Mouse (Mus musculus): Measurements from ENCODE around the gene Gm4881.

Gene Gm4881

DNA sequence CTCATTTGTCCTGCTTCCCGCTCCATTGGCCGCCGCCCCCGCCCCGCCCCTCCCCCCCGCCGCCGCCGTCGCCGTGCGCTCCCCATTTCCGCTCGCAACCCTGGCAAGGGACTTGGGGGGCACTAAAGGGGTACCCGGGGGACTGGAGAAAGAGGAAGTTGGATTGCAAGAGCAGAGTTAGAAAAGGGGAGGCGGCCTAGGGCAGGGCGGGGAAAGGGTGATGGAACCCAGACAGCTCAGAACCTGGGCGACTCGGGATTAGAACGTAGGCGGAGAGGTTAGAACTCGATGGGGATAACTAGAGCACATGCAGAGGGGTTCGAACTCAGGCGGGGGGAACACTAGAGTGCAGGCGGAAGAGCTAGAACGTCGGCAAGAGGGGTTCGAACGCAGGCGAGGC lies 10.2 kb upstream of the Gm4881 start:
- DNase-seq (ENCODE audit: low spot score in 2 of 2) = no peak

DNA sequence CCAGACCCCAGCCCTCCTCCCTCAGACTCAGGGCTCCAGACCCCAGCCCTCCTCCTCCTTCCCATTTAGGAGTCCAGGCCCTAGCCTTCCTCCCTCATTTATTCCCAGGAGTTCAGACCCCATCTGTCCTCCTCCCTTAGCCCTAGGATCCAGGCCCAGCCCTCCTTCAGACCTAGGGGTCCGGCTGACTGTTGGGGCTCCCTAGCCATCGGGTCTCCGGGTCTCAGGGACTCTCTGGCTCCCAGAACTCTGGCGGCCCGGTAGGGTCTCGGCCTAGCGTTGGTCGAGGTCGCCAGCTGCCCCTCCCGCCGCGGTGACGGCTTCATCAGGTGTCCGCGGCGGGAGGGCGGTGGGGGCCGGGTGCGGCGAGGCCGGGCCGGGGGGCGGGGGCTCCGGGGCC lies 9.7 kb upstream of the Gm4881 start:
- DNase-seq (ENCODE audit: low spot score in 2 of 2) = no peak

DNA sequence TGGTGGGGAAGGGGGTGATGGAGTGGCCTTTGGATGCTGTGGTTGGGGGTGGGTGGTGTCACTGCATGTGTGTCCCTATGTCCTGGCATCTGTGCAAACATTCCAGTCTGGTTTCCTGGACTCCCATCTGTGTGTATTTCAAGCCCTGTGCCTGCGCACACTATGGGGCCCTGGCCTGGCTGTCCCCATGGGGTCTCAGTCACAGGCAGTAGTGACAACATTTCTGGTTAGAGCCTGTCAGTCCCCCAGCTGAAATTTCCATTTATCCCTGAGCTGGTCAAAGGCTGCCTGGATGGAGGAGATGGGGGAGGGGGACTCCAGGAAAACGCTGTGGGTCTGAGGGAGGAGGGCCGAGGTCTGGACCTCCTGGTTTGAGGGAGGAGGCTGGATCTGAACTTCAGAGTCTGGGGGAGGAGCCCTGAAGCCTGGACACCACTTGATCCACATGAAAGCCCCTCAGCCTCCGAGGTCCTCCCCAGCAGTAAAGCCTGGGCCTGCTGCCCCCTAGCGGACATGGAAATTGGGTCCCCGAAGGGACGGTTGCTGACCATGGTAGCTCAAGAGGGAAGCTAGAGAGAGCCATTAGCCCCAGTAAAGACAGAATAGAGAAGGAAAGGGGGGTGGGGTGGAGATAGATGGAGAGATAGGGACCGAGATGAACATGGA lies 5.8 kb upstream of the Gm4881 start:
- DNase-seq (ENCODE audit: low spot score in 2 of 2) = peak in 1 of 2 experiments; percentile 60

DNA sequence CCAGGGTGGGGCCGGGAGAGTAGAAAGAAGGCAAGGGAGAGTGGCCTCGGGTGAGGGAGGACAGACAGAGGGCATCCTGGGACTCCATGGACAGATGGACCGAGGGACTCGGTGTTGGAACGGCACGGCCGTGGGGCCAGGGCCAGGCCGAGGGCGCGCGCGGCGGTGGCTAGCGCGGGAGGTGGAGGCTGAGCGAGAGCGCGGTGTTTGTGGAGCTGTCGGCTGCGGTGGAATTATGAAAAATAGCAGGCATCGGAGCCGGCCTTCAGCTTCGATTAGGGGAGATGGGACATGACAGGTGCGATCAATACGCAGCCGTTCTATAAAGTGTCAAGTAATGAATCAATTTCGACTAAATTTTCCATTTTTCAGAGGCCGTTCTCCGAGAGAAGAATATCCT lies 4.5 kb upstream of the Gm4881 start:
- DNase-seq (ENCODE audit: low spot score in 2 of 2) = no peak

DNA sequence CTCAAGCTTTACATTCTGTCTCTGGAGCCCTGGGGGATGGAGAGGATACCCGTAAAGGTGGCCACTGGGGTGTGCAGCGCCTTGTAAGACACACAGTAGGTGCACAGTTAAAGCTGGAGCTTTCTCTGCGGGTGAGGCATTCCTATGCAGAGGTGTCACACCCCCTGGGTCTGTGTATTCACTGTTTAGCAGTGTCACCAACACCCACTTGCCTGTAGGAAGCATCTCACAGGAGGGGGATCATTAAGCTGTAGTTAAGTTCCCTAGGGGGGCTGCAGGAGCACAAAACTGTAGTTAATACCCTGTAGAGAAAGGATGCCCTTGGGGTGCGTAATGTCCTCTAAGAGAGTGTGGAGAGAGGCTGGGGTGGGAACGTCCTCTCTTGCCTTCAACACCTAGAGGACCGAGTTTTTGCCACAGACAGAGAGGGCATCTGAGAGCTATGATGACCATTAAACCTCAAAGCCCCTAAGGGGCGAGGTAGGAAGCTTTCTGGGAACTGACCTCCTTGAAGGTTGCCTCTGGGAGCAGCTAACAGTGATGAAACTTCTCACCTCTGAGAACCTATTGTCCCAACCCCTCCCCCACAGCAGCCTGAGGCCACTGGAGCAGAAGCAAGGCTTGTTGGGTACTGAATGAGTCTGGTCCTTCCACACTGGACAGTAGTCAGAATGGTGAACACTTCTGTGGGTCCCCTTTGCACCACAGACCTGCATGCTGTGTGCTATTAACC lies 3.2 kb upstream of the Gm4881 start:
- DNase-seq (ENCODE audit: low spot score in 2 of 2) = no peak

DNA sequence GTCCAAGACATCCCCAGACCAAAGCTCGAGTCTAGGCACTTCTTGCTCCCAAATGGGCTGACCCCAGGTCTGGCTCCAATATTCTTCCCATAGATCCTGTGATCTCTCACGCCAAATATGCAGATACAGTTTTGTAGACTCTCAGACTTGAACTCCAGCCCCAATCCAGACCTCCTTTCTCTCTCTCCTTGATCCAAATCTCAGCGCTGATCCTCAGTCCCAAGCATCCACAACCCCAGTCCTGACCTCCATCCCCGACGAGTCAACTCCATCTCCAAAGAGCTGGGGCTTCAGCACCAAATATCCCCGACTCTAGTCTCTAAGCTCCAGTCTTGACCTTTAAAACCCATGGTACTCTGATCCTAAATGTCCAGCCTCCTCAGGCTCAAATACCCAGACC lies 653 bp downstream of the Gm4881 start:
- no peak for DNase-seq (ENCODE audit: low spot score in 2 of 2)

DNA sequence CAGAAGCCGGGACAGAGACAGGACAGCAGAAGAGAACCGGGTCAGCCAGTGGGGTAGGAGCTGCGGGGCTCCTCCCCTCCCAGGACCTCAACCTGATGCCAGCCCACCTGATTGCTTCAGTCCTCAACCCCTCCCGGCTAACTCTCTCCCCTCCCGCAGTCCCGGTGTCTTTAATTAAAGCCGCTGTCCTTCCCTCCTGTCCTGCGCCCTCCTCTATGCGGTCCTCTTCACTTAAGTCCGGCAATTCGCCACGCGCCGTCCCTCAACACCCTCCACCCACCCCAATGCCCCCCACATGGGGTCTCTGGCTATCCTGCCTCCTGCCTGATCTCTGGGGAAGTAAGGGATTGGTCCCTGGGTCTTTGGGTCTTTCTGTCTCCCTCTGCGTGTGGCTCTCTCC lies 12.6 kb downstream of the Gm4881 start:
- DNase-seq (ENCODE audit: low spot score in 2 of 2) = no peak

DNA sequence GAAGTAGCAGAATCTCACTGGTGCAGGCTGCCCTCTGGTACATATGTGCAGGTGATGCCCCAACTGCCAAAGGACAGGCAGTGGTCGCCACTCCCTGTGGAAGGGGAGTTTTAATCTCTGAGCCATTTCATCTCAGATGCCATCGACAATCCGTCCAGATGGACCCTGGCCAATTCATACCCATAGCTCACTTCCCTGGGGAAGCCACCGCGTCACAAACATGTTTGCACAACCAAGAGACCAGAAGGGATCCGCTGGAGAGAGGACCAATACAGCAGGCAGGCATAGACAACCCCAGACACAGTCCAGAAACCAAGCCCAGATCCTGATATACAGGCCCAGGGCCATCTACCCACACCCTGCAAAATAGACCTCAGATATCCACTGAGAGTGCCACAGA lies 13.8 kb downstream of the Gm4881 start:
- no peak for DNase-seq (ENCODE audit: low spot score in 2 of 2)

DNA sequence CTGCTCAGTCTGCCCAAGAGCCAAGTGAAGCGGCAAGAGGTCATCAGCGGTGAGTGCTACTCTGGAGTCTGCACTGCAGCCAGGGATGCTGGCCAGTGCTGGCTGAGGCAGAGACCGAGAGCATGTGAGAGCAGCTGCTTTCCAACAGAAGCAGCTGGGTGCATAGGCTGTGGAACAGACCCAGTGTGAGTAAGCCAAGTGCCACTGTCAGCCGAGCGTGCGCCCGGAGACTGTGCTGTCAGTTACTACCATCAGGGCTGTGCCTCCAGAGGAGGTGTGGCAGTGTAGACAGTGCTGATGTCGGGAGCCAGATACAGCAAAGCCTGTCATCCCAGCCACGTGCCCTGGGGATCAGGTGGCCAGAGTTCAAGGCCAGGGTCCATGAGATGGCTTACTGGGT lies 24.6 kb downstream of the Gm4881 start:
- no peak for DNase-seq (ENCODE audit: low spot score in 2 of 2)

DNA sequence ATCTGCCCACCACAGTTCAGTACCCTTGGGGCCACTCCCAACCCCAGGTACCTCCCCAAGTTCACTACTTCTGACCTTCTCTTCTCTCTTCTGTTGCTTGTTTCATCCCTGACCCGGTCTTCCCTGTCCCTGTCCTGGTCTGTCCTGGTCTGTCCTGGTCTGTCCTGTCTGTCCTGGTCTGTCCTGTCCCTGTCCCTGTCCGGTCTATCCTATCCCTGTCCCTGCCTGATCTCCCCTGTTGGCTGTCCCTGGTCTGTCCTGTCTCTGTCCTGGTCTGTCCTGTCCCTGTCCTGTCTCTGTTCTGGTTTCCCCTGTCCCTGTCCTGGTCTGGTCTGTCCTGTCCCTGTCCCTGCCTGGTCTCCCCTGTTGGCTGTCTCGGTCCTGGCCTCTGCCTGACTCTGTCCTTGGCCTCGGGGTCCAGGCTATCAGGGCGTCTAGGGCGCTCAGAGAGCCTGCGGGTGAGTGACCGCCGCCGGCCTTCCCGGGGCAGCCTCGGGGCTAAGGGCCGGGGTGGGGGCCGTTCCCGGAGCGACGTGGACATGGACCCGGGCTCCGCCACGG lies 25.5 kb downstream of the Gm4881 start:
- DNase-seq (ENCODE audit: low spot score in 2 of 2) = no peak

DNA sequence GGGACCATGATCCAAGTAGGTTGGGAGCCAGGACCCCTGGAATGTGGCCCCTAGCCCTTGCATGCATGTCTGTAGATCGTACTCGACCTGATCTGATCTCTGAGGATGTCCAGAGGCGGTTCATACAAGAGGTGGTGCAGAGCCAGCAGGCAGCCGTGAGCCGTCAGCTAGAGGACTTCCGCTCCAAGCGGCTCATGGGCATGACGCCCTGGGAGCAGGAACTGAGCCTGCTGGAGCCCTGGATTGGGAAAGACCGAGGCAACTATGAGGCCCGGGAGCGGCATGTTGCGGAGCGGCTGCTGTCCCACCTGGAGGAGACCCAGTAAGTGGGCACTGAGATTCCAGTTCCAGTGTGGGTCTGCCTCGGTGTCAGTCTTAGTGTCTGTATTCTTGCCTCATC lies 31.8 kb downstream of the Gm4881 start:
- DNase-seq (ENCODE audit: low spot score in 2 of 2) = no peak

DNA sequence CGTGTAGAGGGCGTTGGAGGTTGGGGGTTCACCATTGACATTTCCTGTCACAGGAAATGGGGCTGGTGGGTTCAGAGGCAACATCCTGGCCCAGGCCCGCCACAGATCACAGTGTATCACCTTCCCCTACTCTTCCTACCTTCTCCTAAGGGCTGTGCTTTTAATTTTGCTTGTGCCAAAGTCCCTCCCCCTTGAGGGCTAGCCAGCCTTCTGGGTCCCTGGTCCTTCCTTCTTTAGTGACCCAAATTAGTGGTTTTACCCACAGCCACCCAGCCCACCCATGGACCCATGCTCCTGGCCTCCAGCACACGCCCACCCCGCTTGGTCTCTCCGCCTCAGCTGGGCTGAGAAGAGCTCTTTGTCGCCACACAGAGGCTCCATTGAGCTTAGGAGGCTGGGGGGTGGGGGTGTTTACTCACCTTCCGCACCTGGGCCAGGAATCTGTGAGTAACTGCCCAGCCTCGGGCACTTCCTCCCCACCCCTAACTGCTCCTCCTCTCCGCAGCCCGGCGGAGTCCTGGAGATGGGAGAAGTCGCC lies 37.0 kb downstream of the Gm4881 start:
- DNase-seq (ENCODE audit: low spot score in 2 of 2) = peak in 1 of 2 experiments; percentile 55

DNA sequence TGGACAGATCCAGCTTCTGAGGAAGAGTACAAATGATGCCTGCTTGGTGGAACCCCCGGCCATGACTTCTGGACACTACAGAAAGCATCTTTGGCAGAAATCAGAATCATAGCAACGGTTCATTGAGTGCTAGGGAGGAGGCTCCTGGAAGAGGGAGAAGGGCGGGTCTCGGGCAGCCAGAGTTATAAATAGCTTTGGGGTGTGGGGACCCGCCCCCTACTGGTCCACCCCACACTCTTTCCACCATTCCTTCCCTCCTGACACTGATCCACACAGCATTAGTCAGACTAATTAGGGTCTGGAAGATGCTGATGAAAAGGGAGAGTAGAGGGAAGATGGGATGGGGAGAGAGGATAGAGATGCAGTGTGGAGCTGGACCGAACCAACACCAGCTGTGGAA lies 37.7 kb downstream of the Gm4881 start:
- no peak for DNase-seq (ENCODE audit: low spot score in 2 of 2)

DNA sequence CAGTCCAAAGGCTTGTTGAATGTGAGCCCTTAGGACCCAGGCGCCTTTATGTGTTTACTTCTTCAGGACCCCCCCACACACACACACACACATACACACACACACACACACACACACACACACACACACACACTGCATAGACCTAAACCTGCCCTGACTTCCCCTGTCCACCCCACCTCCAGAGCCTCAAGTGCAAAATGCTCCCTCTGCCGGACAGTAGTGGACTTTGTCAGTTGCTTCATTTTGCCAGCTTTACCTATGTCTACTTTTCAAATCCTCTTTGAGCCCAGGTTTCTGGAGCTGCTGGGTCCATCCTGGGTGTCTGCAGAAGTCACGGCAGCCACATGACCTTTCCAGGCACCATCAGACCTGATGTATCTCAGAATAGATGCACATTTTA lies 39.4 kb downstream of the Gm4881 start:
- no peak for DNase-seq (ENCODE audit: low spot score in 2 of 2)

DNA sequence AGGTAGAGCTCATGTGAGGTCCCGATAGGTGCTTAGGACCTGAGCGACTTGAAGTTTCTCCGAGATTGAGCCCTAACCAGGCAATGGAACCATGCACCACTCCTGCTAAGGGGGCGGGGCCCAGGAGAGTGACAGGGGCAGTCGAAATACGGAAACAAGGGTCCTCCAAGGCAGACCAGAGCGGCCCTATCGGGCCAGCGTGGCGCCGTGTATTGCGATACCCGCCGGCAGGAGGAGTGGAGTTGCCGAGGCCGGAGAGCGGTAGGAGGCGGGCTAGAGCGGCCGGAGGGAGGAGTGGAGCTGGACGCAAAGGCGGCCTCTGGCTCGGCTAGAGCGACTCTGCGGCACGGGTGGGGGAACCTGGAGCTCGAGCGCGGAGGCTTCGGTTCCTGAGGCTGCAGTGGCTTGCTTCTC lies 40.2 kb downstream of the Gm4881 start:
- peak; percentile 87 to 97 for DNase-seq (ENCODE audit: low spot score in 2 of 2)

DNA sequence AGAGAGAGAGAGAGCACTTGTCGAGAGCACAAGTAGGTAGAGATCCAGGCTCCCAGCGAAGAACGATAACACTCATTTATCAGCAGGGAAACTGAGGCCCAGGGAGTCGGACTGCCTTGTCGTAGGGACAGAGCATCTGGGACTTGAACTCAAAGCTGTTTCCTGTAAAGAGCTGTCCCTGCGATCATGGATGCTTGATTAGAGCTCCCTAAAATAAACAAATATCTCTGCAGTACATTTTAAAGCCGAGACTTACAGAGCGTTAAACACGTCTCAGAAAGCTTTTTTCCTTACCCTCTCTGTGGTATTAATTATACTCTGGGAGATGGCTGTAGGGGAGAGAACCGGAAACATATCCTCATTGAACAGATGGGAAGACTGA lies 40.9 kb downstream of the Gm4881 start:
- DNase-seq (ENCODE audit: low spot score in 2 of 2) = no peak

DNA sequence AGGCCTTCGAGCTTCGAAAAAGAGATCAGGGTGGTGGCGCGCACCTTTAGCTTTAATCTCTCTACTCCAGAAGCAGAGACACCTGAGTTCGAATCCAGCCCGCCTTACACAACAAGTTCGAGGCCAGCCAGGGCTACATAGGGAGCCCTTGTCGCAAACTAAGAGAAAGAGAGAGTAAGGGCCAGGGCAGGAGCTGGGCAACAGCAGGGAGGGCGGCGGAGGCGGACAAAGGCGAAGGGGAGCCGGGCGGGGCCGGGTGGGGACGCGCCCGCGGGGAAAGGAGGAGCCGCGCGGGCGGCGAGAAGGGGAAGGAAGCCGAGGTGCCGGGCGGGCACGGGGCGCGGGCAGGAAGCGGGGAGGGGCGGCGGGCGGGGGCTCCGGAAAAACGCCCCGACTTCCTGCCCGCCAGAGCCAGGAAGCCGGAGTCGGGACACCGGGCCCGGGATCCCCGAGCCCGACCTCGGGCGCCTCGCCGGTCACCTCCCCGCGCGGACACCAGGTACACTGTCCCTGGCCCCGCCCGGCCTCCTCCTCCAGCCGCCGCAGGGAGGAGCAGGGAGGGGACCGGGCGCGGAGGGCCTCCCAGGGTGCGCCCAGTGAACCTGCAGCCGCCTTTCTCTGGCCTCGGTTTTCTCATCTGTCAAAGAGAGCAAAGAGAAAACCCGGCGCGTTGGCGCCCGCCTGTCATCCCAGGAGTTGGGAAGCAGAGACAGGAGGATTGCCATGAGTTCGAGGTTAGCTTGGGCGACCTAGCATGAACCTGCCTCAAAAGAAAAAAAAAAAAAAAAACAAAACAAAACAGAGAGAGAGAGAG lies 41.5 kb downstream of the Gm4881 start, which contains the start of gene Arhgef1:
Gene Arhgef1, plus strand, starts transcription at position 283 of the 814 bp plus-strand sequence.
- DNase-seq (ENCODE audit: low spot score in 2 of 2) = peak; percentile 54 to 69

DNA sequence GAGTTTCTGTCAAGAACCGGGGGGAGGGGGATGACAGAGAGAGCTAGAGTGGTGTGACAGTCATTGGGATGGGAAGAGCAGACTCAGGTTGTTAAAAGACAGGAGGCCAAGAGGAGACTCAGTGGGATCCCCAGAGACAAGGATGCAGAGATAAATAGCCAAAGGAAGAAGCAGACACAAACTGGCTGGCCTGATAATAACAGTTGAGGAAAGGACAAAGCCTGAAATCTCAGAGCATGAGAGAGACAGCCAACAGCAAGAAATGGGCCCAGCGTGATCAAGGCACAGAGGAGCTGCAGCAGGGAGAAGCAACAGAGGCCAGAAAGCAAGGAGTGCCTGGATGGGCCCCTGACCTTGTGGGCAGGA lies 42.0 kb downstream of the Gm4881 start:
- DNase-seq (ENCODE audit: low spot score in 2 of 2) = no peak

DNA sequence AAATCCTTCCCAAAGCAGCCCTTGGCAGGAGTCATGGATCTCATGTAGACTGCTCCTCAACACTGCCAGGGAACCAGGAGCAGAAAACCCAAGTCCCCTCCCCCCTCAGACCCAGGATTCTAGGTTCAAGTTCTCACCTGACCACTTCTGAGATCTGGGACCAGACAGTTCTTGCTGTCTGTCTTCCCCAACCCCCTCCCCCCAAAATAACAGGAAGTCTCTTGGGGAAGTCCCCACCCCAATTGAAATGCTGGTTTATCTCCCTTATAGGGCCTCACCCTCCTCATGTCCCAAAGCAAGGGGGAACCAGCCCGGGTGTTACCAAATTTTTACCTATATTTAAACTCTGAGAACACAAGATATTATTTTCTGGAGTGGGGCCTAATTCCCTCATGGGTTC lies 42.5 kb downstream of the Gm4881 start:
- no peak for DNase-seq (ENCODE audit: low spot score in 2 of 2)

DNA sequence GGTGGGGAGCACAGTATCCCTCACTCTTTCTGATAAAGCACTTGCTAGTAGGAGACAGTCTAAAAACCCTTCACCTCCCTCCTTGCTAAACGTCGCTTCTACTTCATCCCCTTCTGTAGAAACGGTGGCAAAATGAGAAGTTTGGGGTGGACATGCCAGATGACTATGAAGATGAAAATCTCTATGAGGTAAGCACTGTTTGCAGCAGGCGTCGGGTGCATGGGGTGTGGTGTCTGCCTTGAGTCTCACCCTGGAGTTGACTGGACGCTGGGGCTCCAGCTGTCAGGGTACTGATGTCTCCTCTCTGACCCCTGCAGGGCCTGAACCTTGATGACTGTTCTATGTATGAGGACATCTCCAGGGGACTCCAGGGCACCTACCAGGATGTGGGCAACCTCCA lies 43.2 kb downstream of the Gm4881 start:
- DNase-seq (ENCODE audit: low spot score in 2 of 2) = no peak

DNA sequence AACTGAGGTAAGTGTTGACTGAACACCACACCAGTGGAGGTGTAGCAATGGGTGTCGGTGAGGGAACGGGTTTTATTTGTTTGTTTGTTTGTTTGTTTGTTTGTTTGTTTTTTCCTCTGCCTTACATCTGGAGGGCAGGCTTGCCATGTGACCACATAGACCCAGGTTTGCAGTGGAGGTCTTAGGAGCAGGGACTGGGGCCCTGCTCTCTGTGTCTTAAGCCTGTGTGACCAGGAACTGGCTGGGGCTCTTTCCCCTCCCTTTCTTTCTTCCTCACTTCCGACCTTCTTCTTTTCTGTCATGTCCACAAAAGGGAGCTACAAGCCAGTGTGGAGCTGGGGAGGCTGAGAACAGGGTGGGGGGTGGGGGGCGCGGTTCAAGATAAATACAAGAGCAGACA lies 46.3 kb downstream of the Gm4881 start:
- DNase-seq (ENCODE audit: low spot score in 2 of 2) = no peak

DNA sequence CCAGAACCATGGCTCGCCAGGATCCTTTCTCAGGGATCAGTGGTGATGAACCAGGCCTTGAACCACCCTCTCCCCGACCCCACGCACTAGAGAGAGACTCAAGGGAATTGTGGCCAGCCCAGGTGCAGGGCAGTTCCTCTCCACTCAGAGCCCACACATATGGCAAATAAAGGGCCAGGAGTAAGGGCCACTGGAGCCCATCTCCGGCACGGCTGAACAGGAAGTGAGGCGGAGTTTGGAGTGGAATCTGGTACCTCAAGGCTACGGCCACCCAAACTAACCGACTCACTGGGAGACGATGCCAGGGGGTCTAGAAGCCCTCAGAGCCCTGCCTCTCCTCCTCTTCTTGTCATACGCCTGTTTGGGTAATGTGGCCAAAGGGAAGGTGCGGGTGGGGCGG lies 47.1 kb downstream of the Gm4881 start, which contains the start of gene Cd79a:
Gene Cd79a, plus strand, starts transcription at position 158 of the 400 bp plus-strand sequence.
- DNase-seq (ENCODE audit: low spot score in 2 of 2) = no peak

Measured in urinary bladder, adult 18-20 months (tissue).